In the genomic region with DNA sequence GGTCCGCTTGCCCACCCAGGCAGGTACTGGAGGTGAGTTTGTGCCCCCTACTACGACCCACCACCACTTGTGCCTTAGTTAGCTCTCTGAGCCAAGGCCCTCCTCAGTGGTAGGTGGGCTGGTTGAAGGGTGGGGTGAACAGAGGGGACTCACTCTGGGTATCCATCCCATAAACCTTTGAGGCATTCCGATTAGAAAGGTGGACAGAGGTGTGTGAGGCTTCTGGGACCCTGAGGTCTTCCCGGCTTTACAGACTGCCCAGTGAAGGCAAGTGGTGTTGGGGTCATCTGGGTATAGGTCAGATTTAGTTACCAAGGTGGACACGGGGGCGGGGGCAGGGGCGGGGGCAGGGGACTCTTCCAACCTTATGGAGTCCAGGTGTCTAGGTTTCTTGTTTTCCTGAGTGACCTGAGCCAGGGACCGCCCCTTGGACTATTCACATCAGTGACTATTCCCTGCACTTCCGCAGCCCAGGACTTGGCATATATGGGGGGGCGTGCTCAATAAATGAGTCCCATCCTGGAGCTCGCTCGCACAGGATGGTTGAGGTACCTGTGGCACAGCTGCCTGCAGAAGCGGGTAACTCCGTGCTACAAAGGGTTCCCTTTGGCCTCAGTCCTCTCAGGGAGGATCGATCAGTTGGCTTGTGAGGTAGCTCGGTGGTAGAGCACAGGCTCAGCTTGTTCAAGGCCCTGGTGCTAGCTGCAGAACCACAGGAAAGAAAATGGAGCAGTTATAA, we compare ENCODE assay signal across 8 mouse cellular contexts. TPM values are rescaled to one million over a fixed set of nuclear protein-coding genes. Genes with fewer than 3 reads are reported as not detected.
DNase-seq lines count a peak whose midpoint lies in the region; ATAC-seq and TF ChIP-seq lines count a peak whose summit lies in the region.

No protein-coding gene starts in this region.

- peak overlapping the region; percentile 77 for H3K4me2 ChIP-seq in lung, embryonic 14.5 days
- H3K4me2 ChIP-seq in forebrain, embryonic 16.5 days (ENCODE audit: low read length): peak overlapping the region; percentile 75

- H3K4me1 ChIP-seq in lung, embryonic 14.5 days (ENCODE audit: insufficient read depth): peaks cover 17% of the 10 kb centered on the region; the same call in 1 of the 2 replicates
- peaks cover 39% of the 10 kb centered on the region for H3K4me1 ChIP-seq in forebrain, embryonic 16.5 days (replicated peaks; ENCODE audit: control insufficient read depth, insufficient read depth, low read length)
- peaks cover 73% of the 10 kb centered on the region for H3K4me1 ChIP-seq in limb, embryonic 10.5 days
- H3K4me1 ChIP-seq in olfactory bulb, adult 2 months (ENCODE audit: control insufficient read depth, insufficient read depth, low read length): peaks cover 55% of the 10 kb centered on the region

- TF ChIP-seq CTCF in lung, embryonic 14.5 days (IDR thresholded peaks at IDR 0.05; ENCODE audit: low read depth): no peak
- TF ChIP-seq CTCF in olfactory bulb, adult 2 months (IDR thresholded peaks at IDR 0.05; ENCODE audit: insufficient read depth, low read depth, low read length): no peak

- peak overlapping the region; percentile 99 for H3K9ac ChIP-seq in lung, embryonic 14.5 days
- peak overlapping the region; percentile 97 for H3K9ac ChIP-seq in forebrain, embryonic 16.5 days (replicated peaks; ENCODE audit: low read depth, low read length)

- peaks cover 10% of the 10 kb centered on the region for H3K36me3 ChIP-seq in lung, embryonic 14.5 days (ENCODE audit: insufficient read depth)
- no peaks in the 10 kb centered on the region for H3K36me3 ChIP-seq in forebrain, embryonic 16.5 days (ENCODE audit: control insufficient read depth, insufficient read depth)
- peaks cover 36% of the 10 kb centered on the region for H3K36me3 ChIP-seq in limb, embryonic 10.5 days

- 56% methylated on average over 16 of the region's 16 CpGs for whole genome bisulfite sequencing in lung, embryonic 14.5 days
- 58% methylated on average over 16 of the region's 16 CpGs for WGBS in forebrain, embryonic 16.5 days
- 60% methylated on average over 16 of the region's 16 CpGs for WGBS in limb, embryonic 10.5 days
- WGBS in olfactory bulb, adult 2 months: 52% methylated on average over 16 of the region's 16 CpGs

- peak overlapping the region; percentile 96 for H3K27ac ChIP-seq in lung, embryonic 14.5 days (ENCODE audit: low read depth)
- peak overlapping the region; percentile 90 for H3K27ac ChIP-seq in forebrain, embryonic 16.5 days (ENCODE audit: low read length)
- H3K27ac ChIP-seq in limb, embryonic 10.5 days: peak overlapping the region; percentile 99
- H3K27ac ChIP-seq in olfactory bulb, adult 2 months (ENCODE audit: insufficient read depth, low read depth, low read length): 0 out of 2 replicates have a peak overlapping the region, but pooled peaks have one; percentile 32

- no peak for ATAC-seq in lung, embryonic 14.5 days (ENCODE audit: insufficient read depth)
- peak; percentile 35 for ATAC-seq in forebrain, embryonic 16.5 days

- no peak for TF ChIP-seq POLR2A in olfactory bulb, adult 2 months (IDR thresholded peaks at IDR 0.05; ENCODE audit: insufficient read depth, low read depth, low read length)

- H3K9me3 ChIP-seq in lung, embryonic 14.5 days (ENCODE audit: low read depth, low read length): no peaks in the 10 kb centered on the region
- H3K9me3 ChIP-seq in forebrain, embryonic 16.5 days (ENCODE audit: control insufficient read depth, low read length): no peaks in the 10 kb centered on the region
- no peaks in the 10 kb centered on the region for H3K9me3 ChIP-seq in limb, embryonic 10.5 days (replicated peaks)

- DNase-seq in lung, embryonic 14.5 days: peak; percentile 21
- no peak for DNase-seq in lung, postnatal 10 days
- no peak for DNase-seq in limb, embryonic 10.5 days (ENCODE audit: low spot score)
- DNase-seq in spleen, postnatal 14 days (ENCODE audit: low spot score in 2 of 2): no peak
- DNase-seq in cerebellum, adult 11 months: no peak
- no peak for DNase-seq in adrenal gland, adult 18-20 months (ENCODE audit: low spot score in 2 of 2)

- H3K27me3 ChIP-seq in lung, embryonic 14.5 days (ENCODE audit: insufficient read depth, low read length): no peaks in the 10 kb centered on the region
- no peaks in the 10 kb centered on the region for H3K27me3 ChIP-seq in forebrain, embryonic 16.5 days (replicated peaks; ENCODE audit: control insufficient read depth, insufficient read depth, low read length)
- H3K27me3 ChIP-seq in limb, embryonic 10.5 days (ENCODE audit: low read depth, poor library complexity, severe bottlenecking): no peaks in the 10 kb centered on the region

- H3K4me3 ChIP-seq in lung, embryonic 14.5 days (ENCODE audit: low read depth, low read length): peak overlapping the region; percentile 85
- H3K4me3 ChIP-seq in forebrain, embryonic 16.5 days (replicated peaks; ENCODE audit: low read length): peak overlapping the region; percentile 79
- H3K4me3 ChIP-seq in limb, embryonic 10.5 days: peak overlapping the region; percentile 89
- peak overlapping the region; percentile 84 for H3K4me3 ChIP-seq in olfactory bulb, adult 2 months (ENCODE audit: insufficient read depth, low read depth, low read length)

RNA-seq across cellular contexts. Expression of a gene that starts 6.8 kb away (rescaled TPM):
- 16.4 and 18.9 TPM in 2 replicates for polyA plus RNA-seq in lung, embryonic 14.5 days (2014; fragmentation: Nextera tagmentation; extraction: Ambion mirVana)
- polyA plus RNA-seq in forebrain, embryonic 16.5 days (2015; fragmentation: Nextera tagmentation; extraction: Ambion mirVana): 32.2 and 36.6 TPM in 2 replicates
- polyA plus RNA-seq in limb, embryonic 10.5 days (2016; fragmentation: Nextera tagmentation; extraction: Ambion mirVana): 21.7 and 26.2 TPM in 2 replicates
- not detected in 2 replicates for polyA plus RNA-seq in olfactory bulb, adult 2 months (2012; ENCODE audit: insufficient read depth, insufficient read length, low replicate concordance, missing spikeins)
- 10 to 100 TPM; 11.8 to 13.8 TPM for total RNA-seq in adrenal gland, adult 18-20 months (2021)

RNA-seq across cellular contexts. Expression of a gene that starts 57.7 kb away (rescaled TPM):
- 38.7 and 42.6 TPM in 2 replicates for polyA plus RNA-seq in lung, embryonic 14.5 days (2014; fragmentation: Nextera tagmentation; extraction: Ambion mirVana)
- polyA plus RNA-seq in forebrain, embryonic 16.5 days (2015; fragmentation: Nextera tagmentation; extraction: Ambion mirVana): 97.5 and 105 TPM in 2 replicates
- 70.0 and 70.9 TPM in 2 replicates for polyA plus RNA-seq in limb, embryonic 10.5 days (2016; fragmentation: Nextera tagmentation; extraction: Ambion mirVana)
- polyA plus RNA-seq in olfactory bulb, adult 2 months (2012; ENCODE audit: insufficient read depth, insufficient read length, low replicate concordance, missing spikeins): not detected in 2 replicates
- 10 to 100 TPM; 27.6 to 28.1 TPM for total RNA-seq in adrenal gland, adult 18-20 months (2021)

Comparison
In these comparisons a context has a peak if more than half of its experiments do, and no peak if none do; other contexts are left out.
1. H3K27ac ChIP-seq: peak in every context shown above with its lines; median percentile 99 in limb, embryonic 10.5 days; 96 in lung, embryonic 14.5 days; 90 in forebrain, embryonic 16.5 days; 32 in olfactory bulb, adult 2 months.
2. RNA of a gene that starts 57.7 kb away (polyA plus RNA-seq): 97.5 to 105 TPM in forebrain, embryonic 16.5 days, 70.0 to 70.9 TPM in limb, embryonic 10.5 days and 38.7 to 42.6 TPM in lung, embryonic 14.5 days; not detected in olfactory bulb, adult 2 months; every median in the first group is over 10 times any median in the second.
3. Peak in every context shown above with its lines, with median percentiles within 50 percentile points of each other: H3K4me3 ChIP-seq.